Mouse (Mus musculus): ENCODE results near the gene Ildr1. TPM values are rescaled to one million over a fixed set of nuclear protein-coding genes. Genes with fewer than 3 reads are reported as not detected.

Ildr1 gene
- total RNA-seq, 4 experiments from 2014 or later: not detected

GRCm38 (mm10) chr16:36707702-36708423 is 14.1 kb downstream of the Ildr1 start:
- no peak for DNase-seq

DNA sequence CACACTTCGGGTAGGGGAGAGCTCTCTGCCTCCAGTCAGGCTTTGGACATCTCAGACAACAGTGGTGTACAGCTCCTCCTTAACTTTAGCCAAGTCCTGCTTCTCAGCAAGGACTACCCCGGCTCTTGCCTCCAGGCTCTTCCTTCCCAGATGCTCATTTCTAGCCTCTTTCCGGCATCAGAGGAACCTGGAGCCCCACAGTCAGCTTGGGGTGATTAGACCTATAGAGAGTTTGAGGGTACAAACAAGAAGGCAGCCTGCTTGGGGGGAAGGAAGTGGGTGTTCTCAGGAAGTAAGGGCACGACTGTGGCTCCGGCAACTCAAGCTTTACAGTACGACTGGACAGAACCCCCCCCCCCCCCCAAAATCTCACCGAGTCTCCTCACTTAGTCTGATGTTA is 15.0 kb downstream of the Ildr1 start:
- DNase-seq: no peak

- no peak for DNase-seq
Measured at GRCm38 (mm10) chr16:36709405-36709804, 15.6 kb downstream of the Ildr1 start.

DNA sequence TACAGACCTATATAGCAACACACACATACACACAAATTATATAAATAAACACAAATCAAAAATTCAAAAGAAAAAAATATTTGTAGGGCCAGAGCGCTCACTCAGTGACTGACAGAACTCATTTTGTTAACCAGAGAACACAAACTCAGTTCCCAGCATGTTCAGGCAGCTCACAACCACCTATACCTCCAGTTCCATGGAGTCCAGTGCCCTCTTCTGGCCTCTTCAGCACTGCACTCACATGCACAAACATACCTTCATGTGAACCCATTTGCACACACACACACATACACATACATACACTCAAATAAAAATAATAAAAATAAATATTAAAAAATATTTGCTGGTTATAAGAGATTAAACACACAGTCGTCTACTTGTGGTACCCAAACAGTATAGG is 17.0 kb downstream of the Ildr1 start:
- no peak for DNase-seq

DNA sequence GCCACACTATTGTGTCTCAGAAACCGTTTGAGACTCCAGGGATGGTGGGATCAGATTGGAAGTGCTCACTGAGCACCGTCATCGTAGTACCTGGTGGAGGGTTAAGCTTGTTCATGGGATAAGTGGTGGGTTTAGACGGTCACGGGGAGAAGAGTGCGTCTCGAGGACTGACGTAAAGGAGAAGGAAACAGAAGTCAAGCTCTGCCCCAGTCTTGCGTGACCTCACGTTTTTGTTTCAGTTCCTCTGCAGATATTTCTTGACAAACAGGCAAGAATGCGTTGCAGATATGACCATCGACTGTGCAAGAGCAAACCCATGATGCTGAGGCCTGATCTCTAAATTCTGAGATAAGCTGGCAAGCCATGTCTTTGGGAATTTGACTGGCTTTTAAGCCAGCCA is 18.0 kb downstream of the Ildr1 start:
- no peak for DNase-seq

GRCm38 (mm10) chr16:36717481-36717880 is 23.7 kb downstream of the Ildr1 start:
- no peak for DNase-seq

GRCm38 (mm10) chr16:36718637-36719036 is 24.9 kb downstream of the Ildr1 start:
- no peak for DNase-seq

- no peak for DNase-seq
Measured at GRCm38 (mm10) chr16:36720194-36721055, 26.6 kb downstream of the Ildr1 start.

DNA sequence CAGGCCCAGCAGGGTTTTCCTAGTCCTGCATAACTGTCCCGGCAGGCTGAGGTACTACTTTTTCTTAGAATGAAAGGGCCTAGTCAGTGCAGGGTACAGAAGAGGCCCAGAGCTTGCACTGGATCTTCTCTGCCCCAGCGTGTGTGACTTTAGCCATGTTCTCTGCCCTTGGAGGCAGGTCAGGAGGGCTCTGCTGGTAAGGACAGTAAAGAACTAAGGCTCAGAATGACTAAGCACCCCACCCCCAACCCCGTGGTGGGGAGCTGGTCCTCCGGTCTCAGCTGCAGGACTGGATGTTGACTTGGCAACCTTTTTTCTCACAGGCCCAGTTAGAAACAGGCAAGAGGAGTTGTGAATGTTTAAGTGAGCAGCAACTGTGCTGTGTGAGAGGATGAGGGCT is 29.0 kb downstream of the Ildr1 start:
- DNase-seq: no peak

DNA sequence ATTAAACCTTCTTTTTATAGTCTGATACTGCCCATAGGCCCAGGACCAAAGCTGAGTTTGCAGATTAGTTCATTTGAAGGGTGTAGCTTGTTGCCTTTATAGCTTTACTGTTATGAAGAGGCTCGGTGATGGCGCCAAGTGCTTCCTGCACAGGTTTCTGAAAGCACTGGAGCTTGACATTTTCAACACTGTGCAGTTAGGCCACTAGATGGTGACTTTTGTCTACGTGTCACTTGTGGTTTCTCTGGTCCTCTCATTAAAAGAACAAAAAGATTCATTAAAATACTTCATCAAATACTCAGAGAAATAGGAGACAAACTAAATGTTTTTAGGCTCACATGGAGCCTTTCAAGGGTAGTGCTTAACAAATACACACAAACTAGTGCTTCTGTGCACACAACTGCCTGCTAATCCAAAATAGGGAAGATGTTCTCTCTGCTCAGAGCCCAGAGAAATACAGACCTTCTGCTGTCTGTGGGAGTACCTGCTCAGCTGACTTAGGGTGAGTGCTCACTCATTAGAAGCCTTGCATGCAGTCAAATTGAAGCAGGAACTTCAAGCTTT is 30.2 kb downstream of the Ildr1 start:
- DNase-seq: no peak

GRCm38 (mm10) chr16:36728959-36729358 is 35.2 kb downstream of the Ildr1 start:
- no peak for DNase-seq

GRCm38 (mm10) chr16:36732572-36732971 is 38.8 kb downstream of the Ildr1 start:
- no peak for DNase-seq

DNA sequence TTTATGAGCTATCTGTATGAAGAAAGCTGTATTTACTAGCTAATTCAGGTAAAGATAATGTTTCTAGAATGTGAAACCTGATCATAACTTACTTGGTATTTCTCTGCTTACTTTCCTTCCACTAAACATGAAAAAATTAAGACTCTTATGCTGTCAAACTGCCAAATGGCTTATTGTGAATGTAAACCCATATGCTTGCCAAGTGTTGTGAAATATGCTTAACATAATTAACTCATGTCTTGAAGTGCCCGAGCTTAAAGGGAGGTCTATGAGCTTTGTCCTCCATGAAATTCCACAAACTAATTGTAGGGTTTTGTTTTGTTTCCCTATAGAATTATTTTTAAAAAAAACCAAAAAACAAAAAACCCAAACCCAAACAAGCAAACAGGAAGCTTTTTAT is 40.0 kb downstream of the Ildr1 start:
- DNase-seq: no peak

- no peak for DNase-seq
Measured at GRCm38 (mm10) chr16:36735421-36735820, 41.6 kb downstream of the Ildr1 start.

DNA sequence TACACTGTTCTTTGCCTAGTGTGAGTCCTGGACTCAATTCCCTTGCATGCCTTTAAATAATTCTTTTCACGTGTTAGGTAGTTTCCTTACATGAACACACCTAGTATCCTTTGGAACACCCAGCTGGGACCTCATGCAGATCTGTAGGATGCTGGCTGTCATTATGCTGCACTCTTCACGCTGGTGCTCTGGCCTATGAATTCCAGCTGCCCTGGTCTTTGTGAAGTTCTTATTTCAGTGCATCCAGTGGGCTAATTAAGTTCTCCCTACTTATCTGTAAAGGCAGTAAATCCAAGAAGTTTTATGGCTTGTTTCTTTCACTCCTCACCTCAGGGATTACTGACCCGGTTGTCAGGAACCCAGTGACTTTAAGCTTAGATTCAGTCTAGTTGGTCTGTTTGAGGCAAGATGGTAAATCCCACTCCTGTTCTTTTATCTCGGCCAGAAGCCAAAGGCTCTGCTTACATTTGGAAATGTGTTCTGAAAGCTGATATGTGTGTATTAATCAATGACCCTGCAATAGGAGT is 45.7 kb downstream of the Ildr1 start:
- no peak for DNase-seq

- DNase-seq: no peak
Measured at GRCm38 (mm10) chr16:36743580-36743979, 49.8 kb downstream of the Ildr1 start.

DNA sequence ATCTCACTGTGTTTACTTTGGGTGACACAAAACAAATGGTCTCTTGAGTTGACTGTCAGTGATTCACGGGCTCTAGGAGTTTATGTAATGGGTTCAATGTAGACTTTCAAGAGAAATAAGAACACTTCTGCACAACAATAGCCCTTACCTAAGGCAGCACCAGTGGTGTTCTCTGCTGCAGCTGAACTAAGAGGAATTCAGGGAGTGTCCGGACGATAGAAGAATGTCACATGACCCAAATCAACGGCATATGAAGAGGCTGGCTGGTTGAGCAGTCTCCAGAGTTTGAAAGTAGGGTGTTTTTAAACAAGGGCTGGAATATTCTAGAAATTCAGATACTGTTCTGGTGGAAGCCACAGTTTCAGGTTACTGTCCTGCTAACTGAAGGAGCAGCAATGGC is 53.3 kb downstream of the Ildr1 start:
- no peak for DNase-seq

DNA sequence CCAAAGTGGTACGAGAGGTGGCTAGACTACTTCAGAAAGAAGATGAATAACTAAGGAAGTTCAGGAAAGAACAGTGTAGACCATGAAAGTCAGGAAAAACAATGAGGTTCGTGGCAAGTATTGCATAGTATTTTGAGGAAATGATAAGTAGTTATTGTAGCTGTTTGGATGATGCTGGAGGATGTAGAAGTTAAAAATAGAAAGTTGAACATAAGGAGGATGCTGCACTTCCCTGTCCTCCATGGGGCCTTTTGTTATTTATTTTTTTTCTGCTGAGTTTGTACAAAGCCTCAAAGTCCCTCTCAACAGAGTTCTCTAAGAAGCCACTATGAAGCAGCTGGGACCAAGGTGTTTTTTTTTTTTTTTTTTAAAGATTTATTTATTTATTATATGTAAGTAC is 54.0 kb downstream of the Ildr1 start:
- DNase-seq: no peak

DNA sequence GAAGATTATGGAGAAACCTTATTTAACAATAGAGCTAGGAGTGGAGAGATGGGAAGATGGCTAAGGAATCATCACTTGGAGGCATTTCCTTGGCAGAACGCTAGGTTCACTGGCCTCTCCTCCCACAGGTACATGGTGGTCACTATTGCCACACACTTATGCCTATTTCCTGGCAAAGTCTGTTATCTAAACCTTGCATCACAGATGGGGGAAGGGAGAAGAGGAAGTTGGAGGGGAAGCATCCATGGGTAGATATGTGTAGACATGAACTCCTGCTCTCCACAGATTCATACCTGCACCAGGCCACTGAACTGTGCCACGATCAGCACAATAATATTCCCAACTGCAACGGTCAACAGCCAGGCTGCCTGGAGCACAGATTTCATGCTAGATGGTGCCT is 58.2 kb downstream of the Ildr1 start:
- DNase-seq: no peak

DNA sequence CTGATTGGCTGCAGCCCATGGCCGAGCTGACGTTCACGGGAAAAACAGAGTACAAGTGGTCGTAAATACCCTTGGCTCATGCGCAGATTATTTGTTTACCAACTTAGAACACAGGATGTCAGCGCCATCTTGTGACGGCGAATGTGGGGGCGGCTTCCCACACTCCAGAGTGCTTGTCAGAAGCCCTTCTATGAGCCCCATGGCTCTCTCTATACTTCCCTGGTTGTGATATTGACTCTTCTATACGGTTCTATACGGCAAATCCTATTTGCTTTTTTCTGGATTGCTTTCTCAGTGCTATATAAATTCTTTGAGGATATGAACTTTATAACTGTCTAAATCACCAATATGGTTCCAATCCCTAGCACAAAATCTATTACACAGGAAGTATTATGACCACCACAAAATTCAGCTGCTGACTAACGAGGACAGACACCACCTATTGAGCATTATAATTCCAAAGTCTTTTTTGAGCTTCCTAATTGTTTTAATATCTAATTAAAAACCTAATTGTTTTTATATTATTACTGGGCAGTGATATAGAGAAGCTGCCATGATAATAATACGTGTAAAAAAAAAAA is 76.5 kb downstream of the Ildr1 start:
- DNase-seq: no peak

DNA sequence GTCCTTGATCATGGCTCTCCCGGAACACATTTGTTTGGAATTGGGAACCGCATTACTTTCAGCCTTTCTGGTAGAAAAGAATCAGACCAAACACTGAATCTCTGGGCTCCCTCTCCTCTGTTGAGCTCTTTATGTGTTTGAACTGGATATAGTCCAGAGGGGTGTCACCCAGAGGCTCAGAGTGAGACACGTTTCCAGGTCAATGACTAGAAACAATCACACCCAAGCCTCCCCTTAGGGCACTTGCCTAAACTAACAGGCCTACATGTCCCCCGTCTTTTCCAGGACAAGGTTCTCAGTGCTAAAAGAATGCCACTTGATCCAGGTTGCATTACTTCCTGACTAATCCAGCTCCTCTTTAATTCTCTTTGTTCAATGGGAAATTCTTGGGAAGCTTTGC is 77.1 kb downstream of the Ildr1 start:
- no peak for DNase-seq

GRCm38 (mm10) chr16:36771244-36771643 is 77.5 kb downstream of the Ildr1 start:
- no peak for DNase-seq

GRCm38 (mm10) chr16:36771703-36772102 is 77.9 kb downstream of the Ildr1 start:
- no peak for DNase-seq

Measured in adrenal gland, adult 8-10 months (tissue).